Mouse (Mus musculus) cerebellum, adult 2 months (tissue): ENCODE measurements at regions not wholly inside any gene's neighbourhood (a gene's known extent, or its start where the extent isn't known, plus 50 kb on each side); places are given as distances from the start of the nearest gene placed in this dataset.

Source experiments
- CTCF ChIP-seq: fragments of 200-500 bp; IDR thresholded peaks from 2 replicates; pipeline ENCODE4 v1.5.1; 2011; ENCODE audit warnings: low read depth, mild to moderate bottlenecking, control low read depth, low read length, moderate library complexity, borderline replicate concordance; ENCODE audit not compliant: insufficient read depth
- POLR2A ChIP-seq: fragments of 200-500 bp; IDR thresholded peaks from 2 replicates; pipeline ENCODE4 v1.6.1; 2011; ENCODE audit warnings: low read length, control low read depth, borderline replicate concordance; ENCODE audit not compliant: insufficient read depth

DNA sequence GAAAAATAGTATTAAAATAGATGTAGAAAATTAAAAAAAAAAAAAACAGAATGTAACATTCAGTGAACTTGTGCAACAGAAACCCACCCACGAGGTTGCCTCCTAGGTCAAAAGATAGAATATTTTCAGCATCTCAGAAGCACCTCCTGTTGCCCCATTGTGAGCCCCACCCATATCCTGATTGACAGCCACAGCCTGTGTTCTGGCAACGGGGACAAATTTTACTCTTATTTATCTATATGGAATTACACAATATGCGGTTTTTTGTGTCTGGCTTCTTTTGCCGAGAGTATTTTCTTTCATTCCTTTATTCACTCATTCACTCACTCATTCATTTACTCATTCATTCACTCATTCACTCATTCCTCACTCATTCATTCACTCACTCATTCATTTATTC lies 81.9 kb upstream of the Cry1 start:
- TF ChIP-seq POLR2A (no peak), CTCF (no peak)
